Mouse (Mus musculus) stomach, embryonic 16.5 days (tissue): ENCODE measurements around the gene Lhfpl2. TPM values are rescaled to one million over a fixed set of nuclear protein-coding genes. Genes with fewer than 3 reads are reported as not detected.

ENCODE experiments used
- ATAC-seq: fragments of 200-750 bp; cut with Nextera tagmentation; 2 replicates; pipeline ENCODE4 v1.8.0; 2017; ENCODE audit warnings: moderate number of reproducible peaks, moderate TSS enrichment; ENCODE audit not compliant: insufficient read depth, low FRiP score
- H3K27ac ChIP-seq: fragments of 300-500 bp; sonication (generic); 2 replicates; pipeline ENCODE4 v1.5.1; 2014; ENCODE audit warnings: low read length
- H3K27me3 ChIP-seq: fragments of 300-500 bp; sonication (generic); 2 replicates; pipeline ENCODE4 v1.6.1; 2014; ENCODE audit warnings: low read length, control low read depth, mixed read lengths; ENCODE audit not compliant: control insufficient read depth, insufficient read depth
- H3K36me3 ChIP-seq: fragments of 300-500 bp; sonication (generic); 2 replicates; pipeline ENCODE4 v1.6.1; 2014; ENCODE audit warnings: low read length; ENCODE audit not compliant: control insufficient read depth, insufficient read depth
- H3K4me1 ChIP-seq: fragments of 300-500 bp; sonication (generic); 2 replicates; pipeline ENCODE4 v1.6.1; 2014; ENCODE audit warnings: low read length, control low read depth, mixed read lengths; ENCODE audit not compliant: control insufficient read depth, insufficient read depth
- H3K4me2 ChIP-seq: fragments of 300-500 bp; sonication (generic); 2 replicates; pipeline ENCODE4 v1.6.1; 2014; ENCODE audit warnings: low read depth, low read length, mixed read lengths
- H3K4me3 ChIP-seq: fragments of 300-500 bp; sonication (generic); replicated peaks from 2 replicates; pipeline ENCODE4 v1.5.1; 2014; ENCODE audit warnings: mild to moderate bottlenecking, low read length
- H3K9ac ChIP-seq: fragments of 300-500 bp; sonication (generic); 2 replicates; pipeline ENCODE4 v1.6.1; 2014; ENCODE audit warnings: low read length
- H3K9me3 ChIP-seq: fragments of 300-500 bp; sonication (generic); replicated peaks from 2 replicates; pipeline ENCODE4 v1.6.1; 2016; ENCODE audit warnings: low read length, control low read depth; ENCODE audit not compliant: control insufficient read depth
- WGBS: fragments of 180-500 bp; shearing (Covaris S2); extraction: QIAGEN DNeasy Blood & Tissue Kit; methylation state at CpG from one replicate; pipeline ENCODE4 v1.1.7; 2014; 5-methylcytosine and 5-hydroxymethylcytosine counted together
- polyA plus RNA-seq: library from polyadenylated mRNA; unstranded; fragments of >200 nt; fragmentation: Nextera tagmentation; extraction: Ambion mirVana; gene quantifications from 2 replicates; pipeline ENCODE4 v1.2.1, GENCODE M21; 2015

Gene Lhfpl2
- polyA plus RNA-seq, 1 experiment from 2014 or later = 20.3 TPM

- no peaks in the 10 kb centered on the region for H3K27me3 ChIP-seq
- no peaks in the 10 kb centered on the region for H3K36me3 ChIP-seq
- no peaks in the 10 kb centered on the region for H3K9me3 ChIP-seq
- H3K27ac ChIP-seq = no peak overlapping the region
- H3K4me2 ChIP-seq = no peak overlapping the region
- no peak overlapping the region for H3K9ac ChIP-seq
- no peak overlapping the region for H3K4me3 ChIP-seq
- no peak for ATAC-seq
- WGBS = 65% methylated on average over 15 of the region's 15 CpGs
- H3K4me1 ChIP-seq = peaks cover 3% of the 10 kb centered on the region
Observed at GRCm38 (mm10) chr13:94154512-94155296, 97.1 kb downstream of the Lhfpl2 start.

GRCm38 (mm10) chr13:94155657-94156429, 98.2 kb downstream of the Lhfpl2 start:
- Histone ChIP-seq H3K4me2 (no peak overlapping the region), H3K9me3 (no peaks in the 10 kb centered on the region), H3K27ac (no peak overlapping the region), H3K36me3 (no peaks in the 10 kb centered on the region), H3K4me1 (peaks cover 3% of the 10 kb centered on the region), H3K27me3 (no peaks in the 10 kb centered on the region), H3K9ac (no peak overlapping the region), H3K4me3 (no peak overlapping the region)
- WGBS = 52% methylated on average over 9 of the region's 9 CpGs
- no peak for ATAC-seq

GRCm38 (mm10) chr13:94158864-94159477, 101.4 kb downstream of the Lhfpl2 start:
- ATAC-seq = no peak
- Histone ChIP-seq H3K9me3 (no peaks in the 10 kb centered on the region), H3K36me3 (no peaks in the 10 kb centered on the region), H3K4me1 (peaks cover 3% of the 10 kb centered on the region), H3K4me3 (no peak overlapping the region), H3K27me3 (no peaks in the 10 kb centered on the region), H3K9ac (no peak overlapping the region), H3K4me2 (no peak overlapping the region), H3K27ac (peak overlapping the region; percentile 67)
- WGBS = 47% methylated on average over 6 of the region's 6 CpGs

GRCm38 (mm10) chr13:94159478-94160220, 102.1 kb downstream of the Lhfpl2 start:
- H3K4me1 ChIP-seq = peaks cover 3% of the 10 kb centered on the region
- H3K9me3 ChIP-seq = no peaks in the 10 kb centered on the region
- peak overlapping the region; percentile 56; the same call in 1 of the 2 replicates for H3K27ac ChIP-seq
- WGBS = 79% methylated on average over 7 of the region's 7 CpGs
- no peaks in the 10 kb centered on the region for H3K36me3 ChIP-seq
- no peak overlapping the region for H3K4me2 ChIP-seq
- peak; percentile 65; the same call in 1 of the 2 replicates for ATAC-seq
- no peak overlapping the region for H3K4me3 ChIP-seq
- no peak overlapping the region for H3K9ac ChIP-seq
- H3K27me3 ChIP-seq = no peaks in the 10 kb centered on the region

DNA sequence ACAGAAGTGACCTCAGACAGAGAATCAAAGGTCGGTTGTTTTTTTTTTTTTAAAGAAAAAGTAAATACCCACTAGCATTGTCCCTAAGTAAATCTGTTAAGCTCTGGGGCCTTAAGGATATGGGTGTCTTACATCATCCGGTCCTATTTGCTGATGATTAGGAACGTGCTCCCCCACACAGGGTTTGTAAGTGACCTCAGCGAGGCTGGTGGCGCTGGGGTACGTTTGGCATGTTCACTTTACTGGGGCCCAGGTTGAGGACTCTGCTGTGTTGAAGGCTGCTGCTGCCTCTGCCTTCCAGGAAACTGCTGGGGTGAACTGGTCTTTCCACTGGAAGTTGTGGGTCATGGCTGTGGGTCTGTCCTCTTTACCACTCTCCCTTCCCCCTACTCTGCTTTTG, 106.9 kb downstream of the Lhfpl2 start:
- Histone ChIP-seq H3K36me3 (no peaks in the 10 kb centered on the region), H3K4me1 (no peaks in the 10 kb centered on the region; the same call in 1 of the 2 replicates), H3K4me2 (no peak overlapping the region), H3K9ac (no peak overlapping the region), H3K27me3 (no peaks in the 10 kb centered on the region), H3K9me3 (no peaks in the 10 kb centered on the region), H3K4me3 (no peak overlapping the region), H3K27ac (0 out of 2 replicates have a peak overlapping the region, but pooled peaks have one; percentile 23)
- ATAC-seq = no peak
- 57% methylated on average over 6 of the region's 6 CpGs for WGBS

GRCm38 (mm10) chr13:94168319-94168718, 110.7 kb downstream of the Lhfpl2 start:
- 71% methylated on average over 5 of the region's 5 CpGs for WGBS
- no peaks in the 10 kb centered on the region for H3K27me3 ChIP-seq
- H3K36me3 ChIP-seq = no peaks in the 10 kb centered on the region
- no peak for ATAC-seq
- no peak overlapping the region for H3K4me2 ChIP-seq
- no peak overlapping the region for H3K4me3 ChIP-seq
- H3K9me3 ChIP-seq = no peaks in the 10 kb centered on the region
- no peak overlapping the region for H3K27ac ChIP-seq
- H3K4me1 ChIP-seq = no peaks in the 10 kb centered on the region; the same call in 1 of the 2 replicates
- H3K9ac ChIP-seq = no peak overlapping the region

DNA sequence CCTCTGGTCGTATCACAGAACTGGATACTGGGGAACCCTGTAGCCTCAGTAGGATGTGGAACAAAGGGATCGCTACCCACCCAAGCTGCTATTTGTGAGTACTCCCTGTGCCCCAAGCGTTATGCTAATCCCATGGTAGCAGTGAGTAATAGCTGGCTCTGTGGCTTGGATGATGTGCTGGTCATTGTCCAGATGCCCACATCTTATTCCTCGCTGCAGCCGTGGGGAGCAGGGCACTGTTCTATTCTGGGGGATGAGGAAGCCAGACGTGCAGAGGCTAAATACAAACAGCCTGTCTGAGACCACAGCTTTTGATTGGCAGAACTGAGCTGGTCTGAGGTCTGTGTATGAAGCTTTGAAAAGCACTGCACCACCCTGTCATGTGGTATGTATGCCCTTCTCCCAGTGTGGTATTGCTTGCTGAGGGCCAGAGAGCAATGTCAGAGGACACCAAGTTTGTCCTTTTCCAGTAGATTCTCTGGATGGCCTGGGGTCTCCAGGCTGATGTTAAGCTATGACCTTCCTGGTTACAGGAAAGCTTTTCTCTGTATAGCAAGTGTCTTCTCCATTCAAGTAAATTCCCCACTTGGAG, 111.8 kb downstream of the Lhfpl2 start:
- no peak overlapping the region for H3K27ac ChIP-seq
- no peak for ATAC-seq
- no peaks in the 10 kb centered on the region for H3K36me3 ChIP-seq
- H3K4me2 ChIP-seq = no peak overlapping the region
- H3K27me3 ChIP-seq = no peaks in the 10 kb centered on the region
- H3K4me1 ChIP-seq = peaks cover 3% of the 10 kb centered on the region
- no peak overlapping the region for H3K4me3 ChIP-seq
- 69% methylated on average over 6 of the region's 6 CpGs for WGBS
- H3K9me3 ChIP-seq = no peaks in the 10 kb centered on the region
- no peak overlapping the region for H3K9ac ChIP-seq

DNA sequence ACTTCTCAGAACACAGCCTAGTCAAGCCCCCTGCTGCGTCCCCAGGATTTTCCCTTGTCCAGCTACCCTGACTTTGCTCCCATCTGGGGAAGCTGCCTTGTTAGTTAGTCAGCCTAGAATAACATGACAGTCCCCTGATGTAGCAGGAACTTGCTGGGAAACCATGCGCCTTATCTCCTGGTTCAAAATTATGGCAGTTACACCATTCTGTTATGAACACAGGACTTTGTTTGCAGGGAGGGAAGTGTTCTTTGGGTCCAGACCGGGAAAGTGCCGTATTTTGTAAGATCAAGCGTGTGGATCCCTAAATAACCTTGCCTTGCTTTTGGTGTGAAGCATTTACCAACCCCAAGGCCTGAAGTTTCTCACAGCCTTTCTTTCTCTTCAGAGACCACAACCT, 114.0 kb downstream of the Lhfpl2 start:
- WGBS = 77% methylated on average over 5 of the region's 5 CpGs
- no peaks in the 10 kb centered on the region for H3K9me3 ChIP-seq
- H3K9ac ChIP-seq = no peak overlapping the region
- no peak overlapping the region for H3K4me3 ChIP-seq
- no peaks in the 10 kb centered on the region for H3K36me3 ChIP-seq
- no peak for ATAC-seq
- peaks cover 8% of the 10 kb centered on the region; the same call in 1 of the 2 replicates for H3K4me1 ChIP-seq
- H3K27me3 ChIP-seq = 0 out of 2 replicates have a peak, but pooled peaks cover 3% of the 10 kb centered on the region
- no peak overlapping the region for H3K4me2 ChIP-seq
- no peak overlapping the region for H3K27ac ChIP-seq
